Mouse (Mus musculus) adrenal gland, postnatal 4 days (tissue): ENCODE data around the gene Gm11569. TPM values are rescaled to one million over a fixed set of nuclear protein-coding genes. Genes with fewer than 3 reads are reported as not detected.
"Not testable (repeated sequence)": the region's sequence is repeated elsewhere in the genome, so short reads cannot be mapped to it uniquely, and the experiment has no call there.

Experiments used
- DNase-seq, 2 experiments: peaks; one replicate each; pipeline ENCODE4 v3.0.0; 2021 to 2022; ENCODE audit warnings: low spot score in 2 of 2, mixed read lengths in 2 of 2
- long read RNA-seq, 2 experiments: library from polyadenylated mRNA; stranded (forward); transcript quantifications; one replicate each; pipeline ENCODE4 v2.0.0; 2021
- total RNA-seq, 2 experiments: library from RNA; stranded (reverse); gene quantifications; 2 replicates each; pipeline ENCODE4 v1.2.3; 2021

Gene Gm11569
- not detected for total RNA-seq
- long read RNA-seq, experiment 1 = 0 reads
- long read RNA-seq, experiment 2 = 0 reads

- DNase-seq = not testable (repeated sequence)
These were observed at the start of gene Gm11569 for GRCm38 (mm10) chr11:99798832-99799231. Gene Gm11569 (minus strand): TSS chr11:99798932.

DNA sequence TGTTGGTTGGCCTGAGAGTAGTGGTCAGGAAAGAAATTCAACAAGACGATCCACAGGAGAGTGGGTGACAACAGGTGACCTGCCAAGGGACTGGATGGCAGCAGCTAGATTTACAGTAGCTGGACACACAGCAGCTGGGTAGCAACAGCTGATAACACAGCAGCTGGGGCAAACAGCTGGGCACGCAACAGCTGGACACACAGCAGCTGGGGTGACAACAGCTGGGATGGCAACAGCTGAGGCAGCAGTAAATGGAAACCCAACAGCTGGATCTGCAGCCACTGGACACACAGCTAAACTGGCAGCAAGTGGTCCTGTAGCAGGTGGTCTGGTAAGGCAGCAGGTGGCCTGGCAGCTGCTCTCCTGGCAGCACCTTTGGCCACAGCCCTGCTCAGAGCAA is 48.0 kb upstream of the Gm11569 start:
- no peak for DNase-seq

DNA sequence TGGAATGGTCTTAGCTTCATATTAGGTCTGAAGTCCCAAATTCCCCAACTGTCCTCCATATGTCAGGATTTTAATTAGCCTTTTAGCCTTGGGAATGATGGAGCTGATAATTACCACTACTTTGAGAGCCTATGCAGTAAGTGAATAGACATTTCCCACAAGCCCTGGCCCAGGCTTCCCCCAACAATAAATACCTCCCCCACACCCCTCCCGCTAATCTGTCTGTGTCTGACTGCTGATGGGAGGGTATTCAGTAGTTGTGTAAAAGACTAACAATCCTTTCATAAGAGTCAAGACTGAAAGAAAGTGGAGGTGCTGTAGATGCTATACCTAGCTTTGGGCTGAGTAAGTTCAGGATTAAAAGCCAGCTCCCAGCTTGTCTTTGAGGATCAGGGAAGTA is 43.5 kb upstream of the Gm11569 start:
- no peak for DNase-seq

- DNase-seq = no peak
These were observed 39.2 kb upstream of the Gm11569 start, which contains the start of gene 2300003K06Rik for GRCm38 (mm10) chr11:99837966-99838365. Gene 2300003K06Rik (minus strand): TSS chr11:99838066.

GRCm38 (mm10) chr11:99815566-99815965 is 16.8 kb upstream of the Gm11569 start, which contains the start of gene Gm11564:
Gene Gm11564 (minus strand): TSS chr11:99815666.
- DNase-seq = not testable (repeated sequence)

DNA sequence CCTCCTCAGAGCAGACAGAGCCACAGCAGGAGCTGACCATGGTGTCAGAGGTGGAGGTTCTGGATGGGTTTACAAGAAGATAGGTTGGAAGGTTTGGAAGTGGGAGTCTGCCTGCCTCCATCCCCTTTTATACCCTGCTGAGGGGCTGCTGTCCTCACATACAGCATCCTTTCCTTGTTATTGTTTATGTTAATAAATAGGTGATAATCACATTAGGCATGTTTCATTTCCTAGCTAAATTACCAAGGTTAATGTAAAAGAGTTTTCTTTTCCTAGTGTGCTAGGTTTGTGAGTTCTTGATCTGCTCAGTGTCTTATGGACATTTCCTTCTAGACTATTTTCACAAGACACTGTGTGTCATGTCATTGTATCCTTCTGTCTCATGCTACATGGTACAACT is 11.1 kb upstream of the Gm11569 start, which contains the start of gene Krtap4-13:
Gene Krtap4-13, minus strand, starts transcription at position 101 of the 400 bp plus-strand sequence.
- not testable (repeated sequence) for DNase-seq

- not testable (repeated sequence) for DNase-seq
These were observed 5.6 kb upstream of the Gm11569 start, which contains the start of gene Gm11554 for GRCm38 (mm10) chr11:99804346-99804745. Gene Gm11554 (minus strand): TSS chr11:99804446.

DNA sequence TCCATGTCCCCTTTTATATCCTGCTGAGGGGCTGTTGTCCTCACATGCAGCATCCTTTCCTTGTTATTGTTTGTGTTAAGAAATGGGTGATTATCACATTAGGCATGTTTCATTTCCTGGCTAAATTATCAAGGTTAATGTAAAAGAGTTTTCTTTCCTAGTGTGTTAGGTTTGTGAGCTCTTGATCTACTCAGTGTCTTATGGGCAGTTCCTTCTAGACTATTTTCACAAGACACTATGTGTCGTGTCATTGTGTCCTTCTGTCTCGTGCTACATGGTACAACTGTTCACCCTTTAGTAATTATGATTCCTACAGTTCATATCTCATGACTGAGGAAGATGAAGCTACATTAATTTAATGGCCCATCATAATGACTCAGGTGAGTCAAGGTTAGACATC is 5.4 kb downstream of the Gm11569 start, which contains the start of gene Gm11596:
Gene Gm11596, minus strand, starts transcription at position 101 of the 400 bp plus-strand sequence.
- no peak for DNase-seq

GRCm38 (mm10) chr11:99784900-99785299 is 13.8 kb downstream of the Gm11569 start, which contains the start of gene Krtap4-9:
Gene Krtap4-9 (plus strand): TSS chr11:99785200.
- DNase-seq = not testable (repeated sequence)

- no peak for DNase-seq
These were observed 18.1 kb downstream of the Gm11569 start, which contains the start of gene Krtap4-8 for GRCm38 (mm10) chr11:99780604-99781003. Gene Krtap4-8 (minus strand): TSS chr11:99780704.

GRCm38 (mm10) chr11:99778401-99778800 is 20.3 kb downstream of the Gm11569 start:
- DNase-seq = no peak

GRCm38 (mm10) chr11:99772813-99773212 is 25.9 kb downstream of the Gm11569 start, which contains the start of gene Gm11595:
Gene Gm11595 (minus strand): TSS chr11:99772913.
- not testable (repeated sequence) for DNase-seq

- no peak for DNase-seq
These were observed 30.3 kb downstream of the Gm11569 start for GRCm38 (mm10) chr11:99768410-99768809.

DNA sequence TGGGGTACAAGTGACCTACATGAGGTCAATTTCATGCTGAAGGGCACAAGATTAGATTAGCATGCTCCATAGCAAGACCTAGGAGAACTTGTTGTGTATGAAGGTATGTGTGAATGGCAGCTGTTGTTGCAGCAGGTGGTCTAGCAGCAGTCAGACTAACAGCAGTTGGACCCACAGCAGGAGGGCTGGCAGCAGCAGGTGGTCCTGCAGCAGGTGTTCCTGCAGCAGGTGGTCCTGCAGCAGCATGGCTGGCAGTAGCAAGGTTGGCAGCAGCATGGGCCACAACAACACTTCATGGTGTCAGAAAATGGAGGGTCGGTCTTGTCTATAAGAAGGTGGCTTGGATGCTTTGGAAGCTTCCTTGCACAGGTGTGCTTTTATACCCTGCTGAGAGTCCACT is 39.9 kb downstream of the Gm11569 start:
- no peak for DNase-seq

Other genes with a start within 250 kb of the Gm11569 start
- gene Krtap3-3, start 248.1 kb downstream of the Gm11569 start, total RNA-seq = not detected
- not detected for gene Krtap3-2, start 242.1 kb downstream of the Gm11569 start, total RNA-seq
- gene Gm11939, start 239.5 kb downstream of the Gm11569 start, total RNA-seq = not detected
- not detected for gene Krtap3-1, start 232.3 kb downstream of the Gm11569 start, total RNA-seq
- not detected for gene Krtap1-5, start 217.9 kb downstream of the Gm11569 start, total RNA-seq
- not detected for gene Krtap1-4, start 215.3 kb downstream of the Gm11569 start, total RNA-seq
- gene Krtap1-3, start 207.6 kb downstream of the Gm11569 start, total RNA-seq = not detected
- gene Krtap9-3, start 200.8 kb downstream of the Gm11569 start, total RNA-seq = not detected
- gene Gm11938, start 195.6 kb downstream of the Gm11569 start, total RNA-seq = not detected
- not detected for gene Gm11937, start 188.7 kb downstream of the Gm11569 start, total RNA-seq
- not detected for gene Krtap2-4, start 184.1 kb downstream of the Gm11569 start, total RNA-seq
- gene Gm11562, start 178.5 kb downstream of the Gm11569 start, total RNA-seq = not detected
- gene Krtap4-1, start 170.7 kb downstream of the Gm11569 start, total RNA-seq = not detected
- not detected for gene Krtap4-2, start 163.8 kb downstream of the Gm11569 start, total RNA-seq
- not detected for gene Krtap4-7, start 154.8 kb downstream of the Gm11569 start, total RNA-seq
- not detected for gene Gm11555, start 148.7 kb downstream of the Gm11569 start, total RNA-seq
- not detected for gene Gm11563, start 140.0 kb downstream of the Gm11569 start, total RNA-seq
- gene Krtap4-6, start 133.0 kb downstream of the Gm11569 start, total RNA-seq = not detected
- gene Gm14190, start 108.2 kb downstream of the Gm11569 start, total RNA-seq = not detected
- gene Gm14180, start 64.6 kb downstream of the Gm11569 start, total RNA-seq = not detected
- not detected for gene Gm11595, start 26.0 kb downstream of the Gm11569 start, total RNA-seq
- not detected for gene Krtap4-8, start 18.2 kb downstream of the Gm11569 start, total RNA-seq
- gene Krtap4-9, start 13.7 kb downstream of the Gm11569 start, total RNA-seq = not detected
- gene Gm11596, start 5.5 kb downstream of the Gm11569 start, total RNA-seq = not detected
- not detected for gene Gm11554, start 5.5 kb upstream of the Gm11569 start, total RNA-seq
- not detected for gene Krtap4-13, start 11.0 kb upstream of the Gm11569 start, total RNA-seq
- gene Gm11564, start 16.7 kb upstream of the Gm11569 start, total RNA-seq = not detected
- gene 2300003K06Rik, start 39.1 kb upstream of the Gm11569 start, total RNA-seq = not detected
- gene Krtap4-16, start 52.7 kb upstream of the Gm11569 start, total RNA-seq = not detected
- gene Gm11568, start 59.0 kb upstream of the Gm11569 start, total RNA-seq = not detected
- not detected for gene Gm11559, start 65.5 kb upstream of the Gm11569 start, total RNA-seq
- gene Krtap9-1, start 74.5 kb upstream of the Gm11569 start, total RNA-seq = not detected
- not detected for gene Gm11567, start 80.3 kb upstream of the Gm11569 start, total RNA-seq
- not detected for gene Krtap31-1, start 109.0 kb upstream of the Gm11569 start, total RNA-seq
- gene Gm11565, start 115.8 kb upstream of the Gm11569 start, total RNA-seq = not detected
- not detected for gene Krtap31-2, start 137.4 kb upstream of the Gm11569 start, total RNA-seq
- not detected for gene Krtap9-5, start 149.5 kb upstream of the Gm11569 start, total RNA-seq
- gene Krtap29-1, start 180.1 kb upstream of the Gm11569 start, total RNA-seq = not detected
- not detected for gene Krtap16-1, start 187.7 kb upstream of the Gm11569 start, total RNA-seq
- not detected for gene Krtap17-1, start 195.1 kb upstream of the Gm11569 start, total RNA-seq
- gene Krt33a, start 217.3 kb upstream of the Gm11569 start, total RNA-seq = not detected
- not detected for gene Krt33b, start 230.9 kb upstream of the Gm11569 start, total RNA-seq
- not detected for gene Krt34, start 242.6 kb upstream of the Gm11569 start, total RNA-seq